Mouse (Mus musculus) limb, embryonic 15.5 days (tissue): ENCODE data around the gene Csmd2. TPM values are rescaled to one million over a fixed set of nuclear protein-coding genes. Genes with fewer than 3 reads are reported as not detected.
"Not testable (repeated sequence)": the region's sequence is repeated elsewhere in the genome, so short reads cannot be mapped to it uniquely, and the experiment has no call there.

ENCODE experiments used
- ATAC-seq: fragments of 200-750 bp; cut with Nextera tagmentation; 2 replicates; pipeline ENCODE4 v1.8.0; 2017; ENCODE audit warnings: low read depth, moderate TSS enrichment; ENCODE audit not compliant: insufficient number of reproducible peaks, low FRiP score, low TSS enrichment
- H3K27ac ChIP-seq: fragments of 300-500 bp; sonication (generic); 2 replicates; pipeline ENCODE4 v1.5.1; 2015; ENCODE audit warnings: moderate library complexity, mild to moderate bottlenecking, inconsistent platforms
- H3K27me3 ChIP-seq: fragments of 300-500 bp; sonication (generic); 2 replicates; pipeline ENCODE4 v1.6.1; 2015; ENCODE audit warnings: inconsistent platforms
- H3K36me3 ChIP-seq: fragments of 300-500 bp; sonication (generic); 2 replicates; pipeline ENCODE4 v1.6.1; 2015; ENCODE audit warnings: inconsistent platforms
- H3K4me1 ChIP-seq: fragments of 300-500 bp; sonication (generic); 2 replicates; pipeline ENCODE4 v1.6.1; 2015; ENCODE audit warnings: inconsistent platforms
- H3K4me2 ChIP-seq: fragments of 300-500 bp; sonication (generic); 2 replicates; pipeline ENCODE4 v1.6.1; 2015; ENCODE audit warnings: mild to moderate bottlenecking, inconsistent platforms
- H3K4me3 ChIP-seq: fragments of 300-500 bp; sonication (generic); 2 replicates; pipeline ENCODE4 v1.5.1; 2015; ENCODE audit warnings: mild to moderate bottlenecking, inconsistent platforms
- H3K9ac ChIP-seq: fragments of 300-500 bp; sonication (generic); 2 replicates; pipeline ENCODE4 v1.6.1; 2015; ENCODE audit warnings: inconsistent platforms
- H3K9me3 ChIP-seq: fragments of 300-500 bp; sonication (generic); 2 replicates; pipeline ENCODE4 v1.6.1; 2016; ENCODE audit warnings: inconsistent platforms
- WGBS: fragments of 180-500 bp; shearing (Covaris S2); methylation state at CpG from one replicate; pipeline ENCODE4 v1.1.7; 2015; 5-methylcytosine and 5-hydroxymethylcytosine counted together
- polyA plus RNA-seq: library from polyadenylated mRNA; unstranded; fragments of >200 nt; fragmentation: Nextera tagmentation; extraction: Ambion mirVana; gene quantifications from 2 replicates; pipeline ENCODE4 v1.2.1, GENCODE M21; 2015

Gene Csmd2
- polyA plus RNA-seq, 1 experiment from 2014 or later: 0.13 TPM

- Histone ChIP-seq H3K4me3 (no peak overlapping the region), H3K27ac (no peak overlapping the region), H3K36me3 (no peaks in the 10 kb centered on the region), H3K4me1 (no peaks in the 10 kb centered on the region), H3K27me3 (no peaks in the 10 kb centered on the region), H3K9ac (no peak overlapping the region), H3K4me2 (no peak overlapping the region), H3K9me3 (no peaks in the 10 kb centered on the region)
- ATAC-seq: no peak
- 87% methylated on average over 11 of the region's 11 CpGs for WGBS
These were observed 502.0 kb downstream of the Csmd2 start for GRCm38 (mm10) chr4:128489521-128490100.

GRCm38 (mm10) chr4:128492055-128492454 lies 504.4 kb downstream of the Csmd2 start:
- no peak for ATAC-seq
- no peaks in the 10 kb centered on the region for H3K36me3 ChIP-seq
- H3K4me1 ChIP-seq: no peaks in the 10 kb centered on the region
- 75% methylated on average over 8 of the region's 8 CpGs for WGBS
- H3K4me3 ChIP-seq: no peak overlapping the region
- H3K4me2 ChIP-seq: no peak overlapping the region
- H3K27ac ChIP-seq: no peak overlapping the region
- no peaks in the 10 kb centered on the region for H3K27me3 ChIP-seq
- no peak overlapping the region for H3K9ac ChIP-seq
- no peaks in the 10 kb centered on the region for H3K9me3 ChIP-seq

GRCm38 (mm10) chr4:128499980-128500379 lies 512.3 kb downstream of the Csmd2 start:
- ATAC-seq: no peak
- WGBS: 66% methylated on average over 2 of the region's 2 CpGs
- Histone ChIP-seq H3K27me3 (no peaks in the 10 kb centered on the region), H3K4me2 (no peak overlapping the region), H3K27ac (no peak overlapping the region), H3K36me3 (no peaks in the 10 kb centered on the region), H3K4me3 (no peak overlapping the region), H3K9ac (no peak overlapping the region), H3K9me3 (no peaks in the 10 kb centered on the region), H3K4me1 (0 out of 2 replicates have a peak, but pooled peaks cover 2% of the 10 kb centered on the region)

GRCm38 (mm10) chr4:128506878-128507277 lies 519.2 kb downstream of the Csmd2 start:
- peaks cover 8% of the 10 kb centered on the region; the same call in 1 of the 2 replicates for H3K27me3 ChIP-seq
- H3K4me3 ChIP-seq: no peak overlapping the region
- 29% methylated on average over 10 of the region's 10 CpGs for WGBS
- ATAC-seq: no peak
- peaks cover 2% of the 10 kb centered on the region; the same call in 1 of the 2 replicates for H3K4me1 ChIP-seq
- H3K27ac ChIP-seq: no peak overlapping the region
- no peaks in the 10 kb centered on the region for H3K9me3 ChIP-seq
- no peaks in the 10 kb centered on the region for H3K36me3 ChIP-seq
- no peak overlapping the region for H3K4me2 ChIP-seq
- H3K9ac ChIP-seq: no peak overlapping the region

GRCm38 (mm10) chr4:128509885-128510284 lies 522.2 kb downstream of the Csmd2 start:
- ATAC-seq: no peak
- 76% methylated on average over 5 of the region's 5 CpGs for WGBS
- Histone ChIP-seq H3K36me3 (no peaks in the 10 kb centered on the region), H3K27me3 (peaks cover 8% of the 10 kb centered on the region; the same call in 1 of the 2 replicates), H3K4me1 (peaks cover 7% of the 10 kb centered on the region; the same call in 1 of the 2 replicates), H3K9ac (no peak overlapping the region), H3K4me2 (no peak overlapping the region), H3K9me3 (no peaks in the 10 kb centered on the region), H3K27ac (no peak overlapping the region), H3K4me3 (no peak overlapping the region)

- H3K36me3 ChIP-seq: no peaks in the 10 kb centered on the region
- H3K4me3 ChIP-seq: no peak overlapping the region
- peaks cover 3% of the 10 kb centered on the region; the same call in 1 of the 2 replicates for H3K27me3 ChIP-seq
- H3K4me1 ChIP-seq: peaks cover 7% of the 10 kb centered on the region; the same call in 1 of the 2 replicates
- H3K9me3 ChIP-seq: no peaks in the 10 kb centered on the region
- no peak for ATAC-seq
- H3K27ac ChIP-seq: no peak overlapping the region
- H3K9ac ChIP-seq: no peak overlapping the region
- WGBS: 80% methylated on average over 5 of the region's 5 CpGs
- H3K4me2 ChIP-seq: no peak overlapping the region
These were observed 526.8 kb downstream of the Csmd2 start for GRCm38 (mm10) chr4:128514496-128514895.

- H3K4me2 ChIP-seq: no peak overlapping the region
- 85% methylated on average over 6 of the region's 6 CpGs for WGBS
- no peak for ATAC-seq
These were observed 533.6 kb downstream of the Csmd2 start for GRCm38 (mm10) chr4:128521276-128521675.

GRCm38 (mm10) chr4:128543378-128543777 lies 555.7 kb downstream of the Csmd2 start:
- 26% methylated on average over 2 of the region's 2 CpGs for WGBS
- Histone ChIP-seq H3K4me2 (no peak overlapping the region), H3K4me3 (no peak overlapping the region), H3K27ac (no peak overlapping the region), H3K4me1 (no peaks in the 10 kb centered on the region), H3K9me3 (no peaks in the 10 kb centered on the region), H3K27me3 (no peaks in the 10 kb centered on the region), H3K9ac (no peak overlapping the region), H3K36me3 (no peaks in the 10 kb centered on the region)
- no peak for ATAC-seq

More at GRCm38 (mm10) chr4:128521276-128521675, 533.6 kb downstream of the Csmd2 start:
- Histone ChIP-seq H3K27ac (no peak overlapping the region), H3K36me3 (no peaks in the 10 kb centered on the region), H3K4me1 (no peaks in the 10 kb centered on the region), H3K27me3 (no peaks in the 10 kb centered on the region), H3K9me3 (no peaks in the 10 kb centered on the region), H3K9ac (no peak overlapping the region), H3K4me3 (no peak overlapping the region)

GRCm38 (mm10) chr4:128543956-128544486 lies 556.4 kb downstream of the Csmd2 start:
- H3K36me3 ChIP-seq, ATAC-seq, H3K9me3 ChIP-seq, H3K27me3 ChIP-seq, H3K9ac ChIP-seq, H3K27ac ChIP-seq, H3K4me1 ChIP-seq, H3K4me3 ChIP-seq, H3K4me2 ChIP-seq: not testable (repeated sequence)
- 84% methylated on average over 2 of the region's 2 CpGs for WGBS

- no peak for ATAC-seq
- WGBS: 88% methylated on average over 6 of the region's 6 CpGs
These were observed 563.1 kb downstream of the Csmd2 start for GRCm38 (mm10) chr4:128550756-128551155.

GRCm38 (mm10) chr4:128554198-128554597 lies 566.5 kb downstream of the Csmd2 start:
- H3K9ac ChIP-seq: no peak overlapping the region
- no peak overlapping the region for H3K4me2 ChIP-seq
- WGBS: 90% methylated on average over 2 of the region's 2 CpGs
- no peaks in the 10 kb centered on the region for H3K27me3 ChIP-seq
- no peaks in the 10 kb centered on the region for H3K9me3 ChIP-seq
- H3K27ac ChIP-seq: no peak overlapping the region
- no peak for ATAC-seq
- H3K4me3 ChIP-seq: no peak overlapping the region
- H3K36me3 ChIP-seq: no peaks in the 10 kb centered on the region
- H3K4me1 ChIP-seq: no peaks in the 10 kb centered on the region

More at GRCm38 (mm10) chr4:128550756-128551155, 563.1 kb downstream of the Csmd2 start:
- Histone ChIP-seq H3K27me3 (no peaks in the 10 kb centered on the region), H3K9ac (no peak overlapping the region), H3K9me3 (no peaks in the 10 kb centered on the region), H3K36me3 (no peaks in the 10 kb centered on the region), H3K4me3 (no peak overlapping the region), H3K4me2 (no peak overlapping the region), H3K27ac (no peak overlapping the region), H3K4me1 (no peaks in the 10 kb centered on the region)

GRCm38 (mm10) chr4:128560327-128560726 lies 572.7 kb downstream of the Csmd2 start:
- 87% methylated on average over 3 of the region's 3 CpGs for WGBS

More at GRCm38 (mm10) chr4:128560327-128560726, 572.7 kb downstream of the Csmd2 start:
- H3K36me3 ChIP-seq: no peaks in the 10 kb centered on the region
- no peaks in the 10 kb centered on the region for H3K9me3 ChIP-seq
- no peak overlapping the region for H3K4me2 ChIP-seq
- no peaks in the 10 kb centered on the region for H3K4me1 ChIP-seq
- H3K27me3 ChIP-seq: no peaks in the 10 kb centered on the region
- no peak overlapping the region for H3K9ac ChIP-seq
- ATAC-seq: no peak
- H3K27ac ChIP-seq: no peak overlapping the region
- H3K4me3 ChIP-seq: no peak overlapping the region
